Mouse (Mus musculus) spleen, postnatal 10 days (tissue): ENCODE data around the gene Ppp1r14b.
"Not testable (repeated sequence)": the region's sequence is repeated elsewhere in the genome, so short reads cannot be mapped to it uniquely, and the experiment has no call there.

Experiments used
- DNase-seq, 2 experiments: peaks; one replicate each; pipeline ENCODE4 v3.0.0; 2021 to 2022; ENCODE audit warnings: low spot score in 2 of 2

Ppp1r14b gene

DNA sequence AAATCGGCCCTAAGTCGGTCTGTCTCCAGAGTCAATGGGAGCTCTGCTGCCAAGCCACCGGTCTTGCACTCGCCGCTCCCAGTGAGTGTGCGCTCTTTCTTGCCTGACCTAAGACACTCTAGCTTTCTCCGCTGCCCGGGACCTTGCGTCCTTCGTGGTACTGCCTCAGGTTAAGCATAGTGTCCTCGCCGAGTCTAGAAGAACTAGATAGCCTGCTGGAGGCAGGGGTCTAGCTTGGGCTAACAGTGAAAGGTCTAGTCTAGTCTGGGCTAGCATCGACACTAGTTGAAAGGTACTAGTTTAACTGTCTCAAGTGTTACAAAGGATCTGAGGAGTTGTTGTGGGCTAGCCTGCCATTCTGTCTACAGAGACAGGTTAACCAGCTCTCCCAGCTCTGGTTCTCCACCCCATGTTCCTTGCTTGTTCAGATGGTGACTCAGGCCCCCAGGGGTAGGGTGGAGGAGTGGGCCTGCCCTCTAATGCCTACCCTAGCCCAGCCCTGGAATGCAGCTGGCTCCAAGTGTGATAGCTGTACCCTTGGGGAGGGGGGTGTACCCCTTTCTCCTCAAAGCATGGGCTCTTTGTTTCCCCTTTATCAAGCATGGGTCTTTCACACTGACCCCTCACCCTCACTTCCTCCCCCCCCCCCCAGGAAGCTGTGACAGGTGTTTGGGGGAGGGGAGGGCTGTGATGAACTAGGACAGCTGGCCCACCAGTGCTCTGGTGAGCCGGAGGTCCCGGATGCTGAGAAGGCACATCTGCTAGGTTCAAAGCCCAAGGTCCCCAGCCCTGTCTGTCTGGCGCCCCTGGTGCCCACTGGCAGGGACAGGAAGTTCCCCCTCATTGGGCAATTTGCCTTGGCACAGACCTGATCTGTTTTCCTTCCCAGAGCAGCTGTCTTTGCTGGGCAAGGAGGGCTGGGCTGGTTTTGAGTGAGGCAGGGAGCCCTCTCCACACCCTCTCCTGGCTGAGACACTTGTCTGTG lies 1.1 kb downstream of the Ppp1r14b start, which contains the start of gene Plcb3:
Gene Plcb3, minus strand, starts transcription at position 934 of the 985 bp plus-strand sequence.
- DNase-seq: peak; percentile 58 to 73

DNA sequence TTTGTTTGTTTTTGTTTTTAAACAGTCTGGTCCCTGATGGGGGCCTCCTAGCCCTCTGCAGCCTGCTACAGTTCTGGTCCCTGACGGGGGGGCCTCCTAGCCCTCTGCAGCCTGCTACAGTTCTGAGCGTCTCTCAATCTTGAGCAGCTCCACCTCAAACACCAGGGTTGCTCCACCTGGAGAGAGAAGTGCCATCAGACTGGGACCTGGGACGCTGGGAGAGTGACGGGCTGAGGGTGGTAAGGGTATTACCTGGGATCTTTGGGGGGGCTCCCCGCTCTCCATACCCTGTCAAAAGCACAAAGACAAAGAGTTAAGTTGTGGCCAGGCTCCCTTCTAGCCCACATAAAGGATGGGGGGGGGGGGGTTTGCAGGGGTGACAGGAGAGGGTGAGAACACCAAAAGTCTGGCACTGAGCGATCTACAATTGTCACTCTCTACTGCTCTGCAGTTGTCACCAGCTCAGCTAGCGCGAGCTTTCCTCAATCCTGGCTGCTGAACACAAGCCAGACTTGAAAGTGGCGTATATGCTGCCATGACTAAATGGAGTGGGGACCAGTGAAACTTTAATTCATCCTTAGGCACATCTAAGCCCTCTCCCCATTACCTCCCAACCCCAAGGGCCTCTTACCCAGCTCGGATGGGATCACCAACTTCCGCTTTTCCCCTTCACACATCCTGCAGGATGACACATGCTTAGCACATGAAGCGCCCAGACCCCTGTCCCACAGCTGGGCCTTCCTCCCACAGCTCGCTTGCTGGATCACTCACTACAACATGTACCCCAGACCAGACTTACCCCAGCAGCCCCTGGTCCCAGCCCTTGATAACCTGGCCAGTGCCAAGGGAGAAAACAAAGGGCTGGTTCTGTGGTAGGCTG lies 3.2 kb downstream of the Ppp1r14b start:
- DNase-seq: no peak

DNA sequence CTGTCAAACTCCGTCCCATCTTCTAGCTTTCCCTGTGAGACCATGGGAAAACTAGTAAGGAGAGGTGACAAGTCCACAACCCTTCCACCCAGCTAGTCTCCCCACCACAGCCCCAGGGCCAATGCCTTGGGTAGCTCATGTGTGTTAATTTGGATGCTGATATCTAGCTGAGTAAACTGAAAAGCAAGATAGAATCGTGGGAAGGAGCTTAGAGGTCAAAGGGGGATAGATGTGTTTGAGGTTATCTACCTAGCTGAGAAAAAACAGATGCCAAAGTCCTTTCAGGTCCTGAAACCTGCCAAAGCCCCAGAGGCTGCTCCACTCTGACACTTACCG lies 3.8 kb downstream of the Ppp1r14b start:
- DNase-seq: no peak

DNA sequence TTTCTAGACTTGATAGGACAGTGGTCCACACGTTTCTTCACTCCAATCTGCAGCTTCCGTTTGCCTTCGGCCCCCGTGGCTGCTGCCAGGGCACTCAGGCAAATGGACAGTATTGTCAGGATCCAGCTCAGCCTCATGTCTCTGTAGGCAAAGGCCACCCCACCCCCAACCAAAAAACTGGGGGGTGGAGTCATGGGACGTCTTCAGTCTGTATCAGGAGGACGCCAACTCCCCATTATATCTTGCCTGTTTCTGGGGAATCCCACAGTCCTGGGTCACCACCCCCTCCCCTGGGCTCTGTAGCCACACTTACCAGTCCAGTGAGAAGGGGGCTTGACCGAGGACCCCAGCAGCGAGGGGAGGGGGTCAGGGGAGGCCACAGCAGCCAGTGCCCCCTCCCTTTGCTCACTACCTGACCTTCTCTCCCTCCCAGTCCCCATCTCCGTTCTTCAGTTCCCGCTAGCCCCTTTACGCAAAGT lies 4.3 kb downstream of the Ppp1r14b start:
- no peak for DNase-seq

DNA sequence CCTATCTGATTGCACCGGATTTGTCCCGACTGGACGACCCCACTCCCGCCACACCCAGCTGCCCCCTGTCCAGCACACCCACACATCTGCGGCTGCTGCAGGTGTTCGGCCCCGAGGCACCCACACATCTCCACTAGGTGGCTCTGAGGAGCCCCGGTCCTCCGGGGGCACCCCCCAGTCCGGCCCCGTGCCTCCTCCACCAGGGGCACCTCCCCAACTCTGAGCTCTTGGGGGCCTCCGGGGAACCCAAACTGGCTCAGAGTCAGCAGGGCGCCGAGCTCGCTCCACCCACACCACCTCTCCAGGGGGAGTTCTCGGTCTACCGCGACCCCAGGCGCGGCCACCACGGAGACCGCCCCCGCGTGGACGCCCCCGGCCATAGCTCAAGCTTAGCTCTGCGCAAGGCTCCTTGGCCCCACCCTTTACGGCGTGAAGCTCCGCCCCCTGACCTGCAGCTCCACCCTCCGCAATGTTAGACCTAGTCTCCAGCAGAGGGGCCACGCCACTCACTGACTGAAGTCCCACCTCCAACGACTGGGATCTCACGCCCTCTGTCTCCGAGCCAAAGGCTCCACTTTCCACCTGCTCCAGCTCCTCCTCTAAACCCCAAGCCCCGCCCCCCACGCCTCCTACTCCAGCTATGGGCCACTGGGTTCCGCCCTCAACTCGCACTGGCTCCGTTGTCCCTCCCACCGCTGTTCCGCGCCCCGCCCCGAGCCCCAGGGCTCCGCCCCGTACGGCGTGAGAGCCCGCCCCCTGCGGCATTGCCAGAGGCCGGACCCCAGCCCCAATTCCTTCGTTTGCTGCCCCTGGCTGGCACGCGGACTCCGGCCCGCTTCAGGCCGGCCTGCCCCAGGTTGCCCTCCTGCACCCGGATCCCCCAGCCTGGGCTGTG lies 5.0 kb downstream of the Ppp1r14b start:
- peak; percentile 99 to 100 for DNase-seq

DNA sequence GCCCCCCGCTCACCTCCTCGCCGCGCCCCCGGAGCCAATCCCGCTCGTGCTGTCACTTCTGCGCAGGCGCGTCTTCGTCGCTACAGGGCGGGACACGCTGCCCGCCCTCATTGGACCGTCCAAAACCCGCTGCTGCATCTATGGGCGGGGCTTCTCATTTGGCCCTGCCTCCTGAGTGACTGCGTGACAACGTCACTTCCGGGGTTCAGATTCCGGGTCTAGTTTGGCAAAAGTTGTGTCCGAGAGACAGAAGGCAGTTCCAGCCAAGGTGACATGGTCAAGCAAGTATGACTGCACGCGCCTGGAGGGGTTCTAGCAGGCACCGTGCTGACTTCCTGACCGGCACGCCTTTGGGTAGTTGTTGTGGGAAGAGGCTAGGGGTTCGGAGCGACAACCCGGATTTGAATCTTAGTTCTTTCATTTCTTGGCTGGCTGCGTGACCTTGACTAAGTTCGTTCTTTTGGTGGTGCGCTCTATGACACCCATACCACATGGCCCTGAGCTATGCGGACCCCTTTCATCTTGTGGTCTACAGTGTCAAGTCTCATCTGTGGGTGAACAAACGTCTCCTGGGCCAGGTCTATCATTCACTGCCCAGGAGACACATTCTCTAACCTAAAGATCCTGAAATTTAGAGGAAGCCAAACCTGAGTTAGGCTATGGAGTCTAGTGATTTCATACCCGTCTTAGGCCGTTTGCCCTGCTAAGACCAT lies 5.8 kb downstream of the Ppp1r14b start, which contains the start of gene Fkbp2:
Gene Fkbp2, minus strand, starts transcription at position 121 of the 713 bp plus-strand sequence.
- DNase-seq: peak in 1 of 2 experiments; percentile 99

DNA sequence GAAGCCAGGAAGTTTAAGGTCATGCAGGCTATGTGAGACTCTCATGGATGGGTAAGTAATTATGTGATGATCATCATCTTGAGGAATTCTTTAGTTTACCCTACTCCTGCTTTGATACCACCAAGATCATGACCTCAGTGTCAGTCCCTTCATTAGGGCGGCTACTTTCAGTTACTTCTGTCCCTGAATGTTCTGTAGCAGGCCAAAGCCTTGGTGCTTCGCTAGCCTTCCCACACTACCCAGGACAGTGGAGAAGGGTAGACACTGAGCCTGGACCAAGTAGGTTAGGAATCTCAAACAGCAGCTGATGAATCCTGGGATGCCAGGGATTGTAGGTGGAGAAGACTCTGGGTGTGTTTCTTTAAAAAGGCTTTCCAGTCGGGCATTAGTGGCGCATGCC lies 6.7 kb downstream of the Ppp1r14b start:
- DNase-seq: no peak

DNA sequence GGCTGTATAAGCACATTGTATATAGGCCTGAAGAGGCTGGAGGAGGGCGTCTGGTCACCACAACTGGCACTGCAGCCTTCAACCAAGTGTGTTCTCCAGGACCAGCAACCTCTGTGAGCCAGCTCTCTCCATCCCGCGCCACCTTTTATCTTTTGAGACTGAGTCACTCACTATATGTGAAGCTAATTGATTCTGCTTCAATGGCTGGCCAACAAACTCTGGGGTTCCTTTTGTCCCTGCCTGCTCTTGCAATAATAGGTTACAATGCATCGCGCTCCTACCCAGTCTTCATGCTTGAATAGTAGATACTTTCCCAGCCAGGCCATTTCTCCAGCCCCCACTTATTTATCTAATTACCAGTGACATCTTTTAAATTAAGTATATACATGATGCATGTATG lies 8.9 kb downstream of the Ppp1r14b start:
- no peak for DNase-seq

DNA sequence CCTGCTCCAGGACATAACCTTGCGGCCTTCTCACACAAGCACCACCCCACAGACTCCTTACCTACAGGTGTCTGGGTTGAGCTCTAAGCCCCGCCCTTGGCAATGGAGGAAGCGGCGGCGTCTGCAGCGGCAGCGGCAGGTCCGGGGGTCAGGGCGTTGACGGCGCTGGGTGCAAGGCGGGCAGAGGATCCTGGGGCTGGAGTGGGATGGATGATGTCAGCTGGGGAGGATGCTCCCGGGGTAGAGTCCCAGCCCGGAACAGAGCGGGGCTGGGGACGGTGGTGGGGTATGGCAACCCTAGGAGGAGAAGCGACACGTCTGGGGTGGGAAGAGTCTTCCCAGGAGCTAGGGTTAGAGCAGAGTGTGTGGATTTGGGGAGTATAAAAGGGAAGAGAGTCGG lies 10.5 kb downstream of the Ppp1r14b start:
- DNase-seq: no peak

DNA sequence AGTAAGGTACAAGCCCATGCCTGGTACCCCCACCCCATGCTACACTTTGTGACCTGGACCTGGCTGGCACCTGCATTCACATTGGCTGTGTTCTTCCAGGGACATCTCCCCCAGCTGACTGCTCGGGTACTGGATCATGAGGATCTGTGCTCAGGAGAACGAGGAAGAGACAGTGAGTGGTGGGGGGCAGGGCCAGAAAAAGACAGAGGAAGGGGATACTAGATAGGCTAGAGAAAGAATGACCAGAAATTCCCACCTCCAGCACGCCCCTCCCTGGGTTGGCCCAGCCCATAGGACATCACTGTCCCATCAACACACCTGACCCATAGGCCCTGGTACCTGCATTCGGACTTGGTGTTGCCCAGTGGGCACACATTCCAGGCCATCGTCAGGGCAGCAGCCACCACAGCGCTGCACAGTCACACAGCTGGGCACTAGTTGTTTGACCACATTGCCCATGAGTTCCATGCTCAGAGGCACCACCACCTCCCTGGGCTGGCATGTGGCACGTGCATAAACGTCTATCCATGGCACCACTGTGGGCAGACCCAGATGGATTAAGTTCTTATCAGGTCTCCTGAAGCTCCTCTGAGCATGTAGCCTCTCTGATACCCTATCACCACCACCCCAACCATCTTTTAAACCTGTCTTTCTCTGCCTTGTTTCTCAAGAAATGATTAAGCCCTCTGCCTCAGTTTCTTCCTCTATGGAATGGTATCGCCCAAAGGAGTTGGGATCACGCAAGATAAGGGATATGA lies 11.4 kb downstream of the Ppp1r14b start:
- peak in 1 of 2 experiments; percentile 14 for DNase-seq

DNA sequence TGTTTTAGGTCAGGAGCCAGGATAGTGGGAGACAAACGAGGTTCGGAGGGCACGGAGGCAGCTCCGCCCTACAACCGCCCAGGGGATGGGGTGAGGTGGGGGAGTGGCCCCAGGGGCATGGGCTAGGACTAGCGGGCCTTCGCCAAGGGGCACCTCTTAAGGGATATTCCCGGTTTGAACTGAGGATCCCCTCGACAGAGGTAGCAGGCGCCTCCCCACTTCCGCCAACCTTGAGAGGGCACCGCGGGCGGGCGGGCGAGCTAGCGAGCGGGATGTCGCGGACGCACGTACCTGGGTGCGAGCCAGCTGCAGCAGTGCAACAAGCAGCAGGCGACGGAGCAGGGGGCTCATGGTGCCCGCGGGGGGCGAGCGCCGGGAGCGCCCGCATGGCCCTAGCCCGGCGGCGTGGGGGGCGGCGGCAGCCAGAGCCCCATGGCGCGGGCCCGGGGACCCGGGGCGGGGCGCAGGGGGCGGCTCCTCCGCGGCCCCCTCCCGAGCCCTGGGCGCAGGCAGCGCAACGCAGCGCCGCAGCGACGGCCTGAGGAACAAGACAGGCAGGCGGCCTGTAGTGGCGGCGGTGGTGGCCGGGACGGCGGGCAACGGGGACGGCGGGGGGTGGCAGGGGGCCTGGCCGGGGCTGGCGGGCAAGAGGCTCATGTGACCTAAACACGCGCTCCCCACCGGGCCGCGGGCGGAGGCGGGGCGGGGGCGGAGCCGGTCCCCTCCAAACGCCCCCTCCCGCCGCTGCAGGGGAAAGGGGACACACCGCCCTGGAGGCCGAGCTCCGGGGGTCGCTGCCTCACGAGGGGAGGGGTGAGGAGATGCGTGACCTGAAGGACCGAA lies 12.5 kb downstream of the Ppp1r14b start, which contains the start of gene Vegfb:
Gene Vegfb, minus strand, starts transcription at position 591 of the 843 bp plus-strand sequence.
- peak; percentile 66 to 70 for DNase-seq

DNA sequence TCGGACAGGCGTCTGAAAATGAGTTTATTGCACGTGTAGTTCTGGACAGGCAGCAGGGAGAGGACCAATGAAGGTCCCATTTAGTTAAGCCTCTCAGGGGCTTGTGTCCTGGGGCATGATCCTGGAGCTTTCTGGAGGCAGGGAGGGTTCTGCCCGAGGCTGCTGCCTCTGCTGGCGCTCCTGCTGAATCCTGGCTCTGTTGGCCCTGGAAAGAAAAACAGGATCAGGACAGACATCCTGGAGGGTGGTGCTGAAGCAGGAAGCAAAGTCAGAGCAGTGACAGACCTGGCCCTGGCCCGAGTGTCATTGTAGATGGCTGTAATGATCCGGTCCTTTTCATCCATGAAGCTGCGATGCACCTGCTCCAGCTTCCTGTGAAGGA lies 13.1 kb downstream of the Ppp1r14b start:
- DNase-seq: no peak

DNA sequence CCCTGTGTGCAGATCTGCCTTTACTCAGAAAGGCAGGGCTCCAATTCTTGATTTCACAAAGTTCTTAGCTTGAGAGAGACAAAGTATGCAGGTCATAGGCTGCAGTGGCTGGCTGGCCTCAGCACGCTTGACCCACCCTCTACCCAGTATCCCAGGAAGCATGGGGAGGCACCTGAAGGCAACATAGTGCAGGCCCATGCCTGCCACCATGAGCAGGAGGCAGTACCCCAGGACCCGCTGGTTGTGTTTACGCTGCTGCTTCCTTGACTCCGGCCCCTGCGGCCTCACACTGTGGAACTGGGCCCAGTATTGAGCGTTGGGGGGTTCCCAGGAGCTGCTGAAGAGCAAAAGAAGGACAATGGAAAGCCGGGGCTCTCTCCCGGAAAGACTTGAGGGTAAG lies 14.5 kb downstream of the Ppp1r14b start:
- peak in 1 of 2 experiments; percentile 18 for DNase-seq

DNA sequence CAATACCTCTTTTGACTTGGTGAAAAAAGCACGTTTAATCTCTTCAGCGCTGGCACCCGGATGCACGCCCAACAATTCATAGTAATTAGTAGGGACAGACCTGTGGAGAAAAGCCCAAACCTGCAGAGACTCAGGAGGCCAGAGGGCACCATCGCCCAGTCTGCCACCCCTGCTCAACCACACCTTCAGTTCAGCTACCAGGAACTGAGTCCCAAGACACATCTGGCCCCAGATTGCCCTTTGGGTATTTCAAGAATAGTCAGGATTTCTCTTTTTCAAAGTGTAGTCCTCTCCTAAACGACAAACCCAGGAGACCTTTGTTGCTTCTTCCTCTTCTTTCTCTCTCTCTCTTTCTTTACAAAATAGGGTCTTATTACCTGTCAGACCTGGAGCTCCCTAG lies 15.9 kb downstream of the Ppp1r14b start:
- no peak for DNase-seq

DNA sequence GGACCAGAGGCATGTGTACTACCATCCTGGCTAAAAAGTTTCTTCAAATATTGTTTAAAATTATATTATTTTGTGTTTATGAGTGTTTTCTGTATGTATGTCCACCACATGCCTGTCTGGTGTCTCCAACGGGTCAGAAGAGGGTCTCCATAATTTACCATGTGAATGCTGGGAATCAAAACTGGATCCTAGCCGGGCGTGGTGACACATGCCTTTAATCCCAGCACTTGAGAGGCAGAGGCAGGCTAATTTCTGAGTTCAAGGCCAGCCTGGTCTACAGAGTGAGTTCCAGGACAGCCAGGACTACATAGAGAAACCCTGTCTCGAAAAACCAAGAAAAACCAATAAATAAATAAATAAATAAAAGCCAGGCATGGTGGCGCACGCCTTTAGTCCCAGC lies 16.4 kb downstream of the Ppp1r14b start:
- DNase-seq: not testable (repeated sequence)

DNA sequence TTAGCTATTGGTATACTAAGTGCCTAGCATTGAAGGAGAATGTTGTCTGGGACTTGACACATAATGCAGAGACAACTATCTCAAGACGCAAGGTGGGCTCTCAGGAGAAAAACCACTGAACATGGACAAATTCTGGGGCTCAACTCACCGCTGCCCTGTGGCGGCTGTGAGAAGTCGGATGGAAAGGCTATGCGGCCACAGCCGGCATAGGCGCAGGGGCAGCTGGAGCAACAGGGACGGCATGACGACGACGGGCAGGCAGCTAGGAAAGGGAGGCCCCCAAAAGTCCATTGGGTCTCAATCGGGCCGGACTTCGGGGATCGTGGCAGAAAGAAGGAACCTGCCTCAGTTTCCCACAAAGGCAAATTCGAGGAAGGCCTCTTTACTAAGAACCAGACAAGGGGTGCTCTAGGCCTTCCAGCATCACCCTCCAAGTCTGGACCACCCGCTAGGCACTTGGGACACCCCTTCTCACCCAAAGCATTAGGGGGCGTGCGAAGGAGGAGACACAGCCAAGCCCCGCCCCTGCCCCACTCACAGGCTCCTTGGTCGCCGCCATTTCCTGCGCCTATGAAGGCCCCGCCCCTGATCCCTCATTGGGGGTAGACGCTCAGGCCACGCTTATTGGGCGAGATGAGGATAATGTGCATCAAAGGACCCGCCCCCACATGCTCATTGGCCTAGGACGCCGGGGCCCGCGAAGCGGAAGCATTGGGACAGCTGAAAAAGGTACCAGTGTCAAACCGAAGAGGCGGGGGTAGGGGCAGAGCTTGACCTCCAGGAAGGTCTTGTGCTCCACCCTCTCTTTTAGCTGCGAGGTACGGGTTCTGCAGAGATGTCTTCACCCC lies 17.5 kb downstream of the Ppp1r14b start, which contains the start of gene Dnajc4:
Gene Dnajc4, minus strand, starts transcription at position 562 of the 848 bp plus-strand sequence.
- DNase-seq: peak; percentile 89 to 98

DNA sequence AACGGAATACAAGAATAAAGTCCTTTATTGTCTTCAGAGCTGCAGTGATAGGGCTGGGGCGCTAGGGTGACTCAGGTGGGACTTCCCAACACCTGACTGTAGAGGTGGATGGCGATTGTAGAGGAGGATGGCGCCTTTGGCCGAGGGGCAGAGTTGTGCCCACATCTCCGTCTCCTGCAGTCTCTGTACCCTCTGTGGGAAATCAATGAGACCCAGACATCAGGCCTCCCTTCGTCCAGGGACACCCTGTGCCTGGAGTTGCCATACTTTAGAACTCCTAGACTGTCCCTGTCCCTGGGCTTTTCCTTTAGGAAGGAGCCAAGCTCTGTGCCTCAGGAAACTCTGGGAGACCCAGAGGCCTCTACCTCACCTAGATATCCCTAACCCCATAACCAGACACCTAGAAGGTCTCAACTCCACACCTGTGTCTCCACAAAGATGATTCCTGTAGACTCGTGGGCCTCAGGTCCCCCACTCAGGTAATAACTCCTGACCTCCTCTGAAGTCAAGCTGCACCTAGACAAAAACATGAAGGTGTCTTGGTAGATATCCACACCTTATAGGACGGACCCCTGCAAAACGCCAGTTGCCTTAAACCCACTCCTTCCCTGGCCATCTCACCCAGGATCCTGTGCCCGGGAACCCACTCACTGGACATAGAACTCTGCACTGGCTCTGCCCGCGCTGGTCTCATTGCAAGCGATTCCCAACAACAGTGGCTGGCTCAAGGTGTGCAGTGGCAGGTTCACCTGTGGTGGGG lies 18.4 kb downstream of the Ppp1r14b start:
- DNase-seq: no peak
